Mouse (Mus musculus): Measurements from ENCODE around the gene Nme3.

Nme3 gene

DNA sequence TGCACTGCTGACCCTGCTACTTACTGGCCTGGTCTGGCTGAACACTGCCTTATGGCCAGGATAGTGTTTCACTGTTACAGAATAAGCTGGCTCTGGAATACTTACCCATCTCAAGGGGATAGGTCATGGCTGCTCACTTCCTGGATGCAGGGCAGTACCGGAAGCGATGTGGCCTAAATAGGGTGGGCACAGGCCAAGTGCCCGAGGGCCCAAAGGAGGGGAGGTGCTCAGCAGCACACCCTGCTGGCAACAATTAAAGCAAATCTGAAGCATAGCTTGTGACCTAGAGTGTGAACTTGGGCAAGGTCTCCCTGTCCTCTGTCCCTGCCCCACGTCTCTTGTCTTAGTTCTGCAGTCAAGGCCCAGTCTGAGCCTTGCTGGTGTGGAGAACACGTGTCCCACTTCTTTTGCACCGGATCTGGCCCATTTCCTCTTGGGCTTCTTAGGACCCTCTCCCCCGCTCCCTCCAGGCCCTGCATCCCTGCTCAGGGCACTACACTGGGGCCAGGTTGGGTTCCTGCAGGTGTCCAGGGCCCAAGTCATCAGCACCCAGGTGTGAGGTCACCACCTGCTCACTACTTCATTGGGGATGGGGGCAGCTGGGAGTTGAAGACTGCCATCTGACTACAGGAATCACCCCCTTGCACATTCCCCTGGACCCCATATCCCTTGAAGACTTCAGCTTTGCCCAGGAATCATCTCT is 14.4 kb upstream of the Nme3 start:
- in situ Hi-C loops (cut with MboI) = no loop called here

DNA sequence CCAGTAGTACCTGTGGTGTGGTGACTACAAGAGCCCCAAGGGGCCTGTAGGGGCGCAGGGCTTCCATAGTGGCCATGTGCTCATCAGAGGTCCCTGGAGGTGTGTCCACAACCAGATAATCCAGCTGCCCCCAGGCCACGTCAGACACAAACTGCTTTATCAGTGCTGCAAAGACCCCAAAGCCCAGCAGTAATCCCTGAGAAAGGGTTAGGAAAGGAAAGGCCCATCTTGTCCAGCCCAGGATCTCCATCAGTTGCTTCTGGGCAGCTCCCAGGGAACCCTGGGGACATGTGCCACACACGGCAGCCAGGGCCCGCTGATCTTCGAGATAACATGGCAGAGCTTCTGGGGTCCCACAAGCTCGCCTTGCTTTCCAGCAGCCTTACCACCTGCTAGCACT is 11.9 kb upstream of the Nme3 start:
- in situ Hi-C loops (cut with MboI) = no loop called here

DNA sequence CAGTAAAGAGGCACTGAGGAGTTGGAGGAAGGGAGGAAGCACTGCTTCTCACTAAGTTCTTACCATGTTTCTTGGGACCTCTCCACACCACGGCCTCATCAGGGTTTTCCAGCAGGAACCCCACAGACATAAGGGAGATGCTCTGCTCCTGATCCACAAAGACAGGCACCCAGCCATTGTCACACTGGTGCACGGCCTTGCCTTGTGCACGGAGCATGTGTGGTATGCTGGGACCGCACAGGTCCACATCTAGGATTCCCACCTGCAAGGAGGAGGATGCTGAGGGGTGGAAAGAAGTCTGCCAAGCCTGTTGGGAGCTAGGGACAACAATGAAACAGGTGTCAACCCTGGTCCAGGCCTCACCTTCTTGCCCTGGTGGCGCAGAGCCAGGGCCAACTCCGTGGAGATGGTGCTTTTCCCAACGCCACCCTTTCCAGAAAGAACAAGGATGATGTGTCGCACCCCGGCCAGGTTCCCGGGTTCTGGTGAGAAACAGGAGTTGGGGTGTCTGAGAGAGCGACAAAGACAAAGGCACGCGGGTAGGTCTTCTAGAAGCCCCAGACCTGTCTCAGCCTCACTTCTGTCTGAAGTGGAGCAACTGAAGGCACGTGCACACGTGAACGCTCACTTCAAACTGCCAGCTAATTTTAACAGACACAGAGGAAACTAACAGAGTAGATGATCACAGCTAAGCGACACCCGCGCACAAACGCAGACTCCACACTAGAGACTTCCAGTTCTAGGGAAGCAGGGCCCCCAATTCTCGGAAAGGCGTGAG is 10.8 kb upstream of the Nme3 start:
- in situ Hi-C loops (cut with MboI) = no loop called here

DNA sequence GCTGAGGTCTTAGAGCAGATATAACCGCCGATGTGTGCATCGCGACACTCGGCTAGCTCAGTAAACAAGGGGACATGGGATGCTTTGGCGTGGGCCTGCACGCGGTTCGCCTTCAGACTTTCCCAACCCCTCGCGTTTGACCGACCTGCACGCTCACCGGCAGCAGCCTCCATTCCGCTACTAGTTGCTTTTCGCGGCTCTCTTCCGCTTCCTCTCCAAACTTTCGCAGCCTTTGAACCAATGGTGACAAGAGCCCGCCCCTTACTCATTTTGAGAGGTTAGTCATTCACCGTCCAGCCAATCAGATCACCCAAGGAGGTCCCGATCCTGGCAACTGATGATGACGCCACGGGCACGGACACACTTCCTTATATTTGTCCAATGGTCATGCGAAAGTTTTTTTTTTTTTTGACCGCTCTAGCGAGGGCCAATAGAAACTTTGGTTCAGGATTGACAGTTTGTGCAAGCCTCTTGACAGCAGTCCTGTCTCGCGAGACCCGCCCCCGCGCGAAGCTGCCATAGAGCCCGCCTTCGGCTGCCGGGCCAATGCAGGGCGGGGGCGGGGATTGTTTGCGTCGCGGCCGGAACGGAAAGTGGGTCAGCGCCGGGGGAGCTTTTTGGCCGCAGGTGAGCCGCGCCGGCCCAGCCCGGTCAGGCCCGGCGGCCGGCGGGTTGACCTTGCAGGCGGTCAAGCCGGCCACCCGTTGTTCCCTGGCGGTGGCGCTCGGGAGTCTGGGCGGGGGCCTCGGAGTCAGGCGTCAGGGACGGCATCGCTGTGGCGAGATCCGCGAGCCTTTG is 10.0 kb upstream of the Nme3 start, which contains the start of the genes Nubp2 and Spsb3:
Gene Nubp2 (minus strand): TSS at position 216 of the 798 bp plus-strand sequence.
Gene Spsb3 (plus strand): TSS at position 510 of the 798 bp plus-strand sequence.
- in situ Hi-C loops (cut with MboI) = no loop called here

DNA sequence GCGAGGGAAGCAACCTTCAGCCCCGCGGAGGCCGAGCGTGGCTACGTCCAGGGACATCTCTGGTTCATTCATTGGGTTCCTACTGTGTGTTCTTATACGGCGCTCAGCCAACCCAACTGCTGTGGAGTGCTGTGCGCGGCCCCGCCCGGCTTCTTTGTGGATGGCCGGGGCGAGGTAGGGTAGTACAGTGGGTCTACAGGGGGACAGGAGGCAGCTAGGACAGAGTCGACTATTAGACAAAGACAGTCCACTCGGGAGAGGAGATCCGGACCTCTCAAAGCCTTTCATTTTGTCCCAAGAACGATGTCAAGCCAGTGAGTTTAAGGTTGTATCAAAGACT is 9.4 kb upstream of the Nme3 start:
- in situ Hi-C loops (cut with MboI) = no loop called here

DNA sequence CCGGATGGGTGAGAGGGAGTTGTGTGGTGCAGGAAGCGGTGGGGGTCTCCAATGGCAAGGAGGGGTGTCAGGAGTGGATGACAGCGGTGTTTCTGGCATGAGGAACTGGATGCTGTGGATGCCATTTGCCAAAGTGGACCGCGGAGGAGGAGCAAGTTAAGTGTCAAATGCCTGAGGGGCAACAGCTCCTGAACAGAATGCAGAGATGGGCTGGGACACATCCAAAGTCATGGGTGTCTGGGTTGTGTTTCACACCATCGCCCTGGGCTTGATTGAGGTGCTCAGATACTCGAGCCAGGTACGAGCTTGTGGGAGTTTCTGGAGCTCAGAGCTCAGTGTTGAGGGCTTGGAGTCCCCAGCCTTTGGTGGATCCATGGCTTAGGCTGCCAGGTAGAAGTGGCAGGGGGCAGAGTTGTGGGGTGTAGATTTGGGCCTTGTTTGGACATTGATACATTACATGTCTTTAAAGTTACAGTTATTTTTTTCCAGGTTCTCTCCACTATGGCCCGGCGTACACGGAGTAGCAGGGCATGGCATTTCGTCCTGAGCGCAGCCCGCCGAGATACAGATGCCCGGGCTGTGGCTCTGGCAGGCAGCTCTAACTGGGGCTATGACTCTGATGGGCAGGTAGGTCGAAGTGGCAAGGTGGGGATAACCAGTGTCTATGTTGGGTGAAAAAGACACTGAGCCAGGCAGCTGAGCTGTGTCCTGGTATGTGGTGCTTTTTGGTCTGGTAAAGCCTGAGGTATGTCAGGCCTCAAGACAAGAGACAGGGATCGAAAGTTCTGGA is 8.8 kb upstream of the Nme3 start:
- in situ Hi-C loops (cut with MboI) = no loop called here

DNA sequence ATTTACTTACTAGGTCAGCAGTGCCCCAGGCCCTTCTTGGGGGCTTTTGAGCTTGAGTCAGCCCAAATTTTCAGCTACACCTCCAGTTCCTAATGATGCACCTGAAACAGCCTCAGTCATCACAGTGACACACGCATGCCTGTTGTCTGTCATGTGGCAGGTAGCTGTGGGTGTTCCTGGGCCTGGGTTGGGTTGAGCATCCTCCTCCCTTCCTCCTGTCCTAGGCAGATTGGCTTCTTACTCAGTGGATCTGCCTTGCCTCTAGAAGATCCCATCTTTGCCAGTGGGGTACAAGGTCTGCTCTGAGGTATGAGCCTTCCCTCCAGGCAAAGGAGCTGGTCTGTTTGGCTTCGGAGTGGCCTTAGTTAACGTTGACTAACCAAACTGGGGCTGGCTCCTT is 7.4 kb upstream of the Nme3 start:
- in situ Hi-C loops (cut with MboI) = no loop called here

DNA sequence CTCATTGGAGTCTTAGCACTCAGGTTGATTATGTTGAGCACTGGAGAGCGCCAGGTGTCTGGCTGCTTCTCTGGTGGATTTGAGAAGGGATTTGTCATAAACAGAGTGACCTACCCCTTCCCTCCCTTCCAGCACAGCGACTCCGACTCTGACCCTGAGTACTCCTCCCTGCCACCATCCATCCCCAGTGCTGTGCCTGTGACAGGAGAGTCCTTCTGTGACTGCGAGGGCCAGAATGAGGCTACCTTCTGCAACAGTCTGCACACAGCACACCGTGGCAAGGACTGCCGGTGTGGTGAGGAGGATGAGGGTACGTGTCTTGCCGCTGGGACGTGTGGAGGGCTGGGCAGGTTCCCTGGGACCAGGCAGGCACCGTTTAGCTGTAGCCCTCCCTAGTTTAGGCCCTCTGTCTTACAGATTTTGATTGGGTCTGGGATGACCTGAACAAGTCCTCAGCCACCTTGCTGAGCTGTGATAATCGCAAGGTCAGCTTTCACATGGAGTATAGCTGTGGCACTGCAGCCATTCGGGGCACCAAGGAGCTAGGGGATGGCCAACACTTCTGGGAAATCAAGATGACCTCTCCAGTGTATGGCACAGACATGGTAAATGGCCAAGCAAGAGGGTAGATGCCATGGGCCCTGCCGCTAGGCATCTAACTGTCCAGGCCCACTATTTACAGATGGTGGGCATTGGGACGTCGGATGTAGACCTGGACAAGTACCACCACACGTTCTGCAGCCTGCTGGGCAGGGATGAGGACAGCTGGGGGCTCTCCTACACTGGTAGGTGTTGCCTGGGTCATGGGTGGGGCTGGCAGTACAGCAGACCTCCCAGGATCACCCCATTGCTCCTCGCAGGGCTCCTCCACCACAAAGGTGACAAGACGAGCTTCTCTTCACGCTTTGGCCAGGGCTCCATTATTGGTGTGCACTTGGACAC is 5.9 kb upstream of the Nme3 start:
- in situ Hi-C loops (cut with MboI) = no loop called here

DNA sequence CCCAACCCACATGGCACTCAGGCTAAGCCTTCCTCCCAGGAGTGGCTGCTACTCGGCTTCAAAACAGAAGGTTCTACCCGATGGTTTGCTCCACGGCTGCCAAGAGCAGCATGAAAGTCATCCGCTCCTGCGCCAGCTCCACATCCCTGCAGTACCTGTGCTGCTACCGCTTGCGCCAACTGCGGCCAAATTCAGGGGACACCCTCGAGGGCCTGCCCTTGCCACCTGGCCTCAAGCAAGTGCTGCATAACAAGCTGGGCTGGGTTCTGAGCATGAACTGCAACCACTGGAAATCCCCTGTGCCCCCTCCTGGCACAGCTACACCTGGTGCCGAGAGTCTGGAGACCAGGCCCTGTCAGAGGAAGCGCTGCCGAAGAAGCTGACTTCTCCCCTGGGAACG is 5.0 kb upstream of the Nme3 start:
- in situ Hi-C loops (cut with MboI) = no loop called here

DNA sequence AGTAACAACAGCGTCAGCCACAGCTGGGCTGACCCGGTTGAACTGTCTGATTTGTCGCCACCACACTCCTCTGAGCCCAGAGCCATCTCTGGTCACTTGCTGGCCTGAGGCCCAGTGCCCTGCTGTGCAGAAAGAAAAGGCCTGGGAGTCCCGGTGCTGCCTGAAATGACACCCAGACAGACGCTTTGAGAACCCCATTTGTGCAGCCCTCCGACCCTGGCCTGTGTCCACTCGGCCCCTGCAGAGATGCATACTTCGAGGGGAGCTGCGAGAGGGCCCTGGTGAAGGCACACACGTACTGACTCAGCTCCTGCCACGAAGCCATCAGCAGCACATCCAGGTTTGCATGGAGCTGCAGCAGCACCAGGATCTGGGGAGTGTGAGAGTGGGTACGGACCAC is 3.5 kb upstream of the Nme3 start:
- in situ Hi-C loops (cut with MboI) = no loop called here

DNA sequence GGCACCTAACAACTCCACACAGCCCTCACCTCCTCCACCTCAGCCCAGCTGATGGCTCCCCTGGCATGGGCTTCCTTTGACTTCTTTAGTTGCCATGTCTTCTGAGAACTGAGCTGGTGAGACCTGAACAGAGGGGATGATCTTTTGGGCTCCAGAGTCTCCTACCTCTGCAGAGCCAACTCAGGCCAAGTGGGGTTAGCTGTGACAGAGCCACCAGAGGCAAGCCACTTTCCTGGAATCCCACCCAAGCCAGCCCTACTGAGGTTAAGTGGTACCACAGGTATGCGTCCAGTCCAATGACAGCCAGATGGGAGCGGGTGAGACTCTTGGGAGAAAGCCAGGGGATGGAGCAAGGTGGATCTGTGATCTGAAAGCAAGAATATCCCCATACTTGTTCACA is 3.0 kb upstream of the Nme3 start:
- in situ Hi-C loops (cut with MboI) = no loop called here

DNA sequence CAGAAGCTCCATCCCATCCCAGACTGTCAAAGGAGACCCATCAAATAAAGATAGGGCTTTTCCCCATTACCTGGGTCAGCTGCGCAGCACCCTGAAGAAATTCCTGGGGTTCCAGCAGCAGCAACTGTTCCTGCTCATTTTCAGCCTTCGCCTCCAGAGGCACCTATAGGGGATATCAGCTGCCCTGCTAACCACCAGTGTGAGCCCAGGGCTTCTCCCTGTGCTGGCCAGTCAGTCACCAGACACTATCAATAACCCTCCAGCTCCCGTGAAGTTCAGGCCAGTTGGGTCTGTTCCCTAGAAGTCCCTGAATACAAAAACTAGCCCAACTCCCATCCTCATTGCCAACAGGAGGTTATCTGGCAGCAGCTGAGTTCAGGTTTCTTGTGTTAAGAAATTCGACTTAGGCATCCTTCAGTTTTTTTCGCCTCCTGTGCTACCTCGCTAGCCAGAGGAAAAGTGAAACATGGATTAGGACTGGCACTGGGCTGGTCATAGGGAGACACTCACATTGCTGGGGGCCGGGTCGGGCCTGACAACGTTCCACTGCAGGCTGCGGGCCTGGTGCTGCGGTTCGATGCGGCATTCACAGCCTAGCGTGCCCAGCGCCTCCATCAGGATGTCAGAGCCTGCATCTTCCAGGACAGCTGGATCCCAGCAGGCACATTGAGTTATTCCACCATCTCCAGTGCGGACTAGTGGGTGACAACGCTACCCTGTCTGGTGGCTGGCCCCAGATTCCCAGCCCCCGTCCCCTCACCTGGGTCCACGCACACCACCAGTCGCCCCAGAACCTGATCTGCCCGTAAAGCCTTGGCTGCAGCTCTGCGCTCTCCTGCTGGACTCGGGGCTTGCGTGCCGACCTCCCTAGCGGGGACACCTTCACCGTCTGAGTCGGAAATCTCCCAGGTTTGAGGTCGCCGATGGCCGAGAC is 2.0 kb upstream of the Nme3 start:
- in situ Hi-C loops (cut with MboI) = no loop called here

DNA sequence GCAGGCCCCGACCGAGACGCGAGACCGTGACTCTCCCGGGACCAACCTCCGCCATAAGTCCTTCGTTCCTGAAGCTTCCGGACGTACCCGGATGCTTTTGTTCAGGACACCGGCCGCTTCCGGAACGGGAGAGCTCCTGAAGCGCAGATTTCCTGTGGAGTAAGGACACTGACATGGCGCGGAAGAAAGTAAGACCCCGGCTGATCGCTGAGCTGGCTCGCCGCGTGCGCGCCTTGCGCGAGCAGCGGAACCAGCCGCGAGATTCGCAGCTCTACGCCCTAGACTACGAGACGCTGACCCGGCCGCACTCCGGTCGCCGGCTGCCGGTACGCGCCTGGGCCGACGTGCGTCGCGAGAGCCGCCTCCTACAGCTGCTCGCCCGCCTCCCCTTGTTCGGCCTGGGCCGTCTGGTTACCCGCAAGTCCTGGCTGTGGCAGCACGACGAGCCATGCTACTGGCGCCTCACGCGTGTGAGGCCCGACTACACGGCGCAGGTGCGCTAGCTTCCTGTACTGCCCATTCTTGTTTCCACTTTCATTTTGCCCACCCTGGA is 1.2 kb upstream of the Nme3 start, which contains the start of the genes Eme2 and Mrps34:
Gene Eme2 (minus strand): TSS at position 93 of the 553 bp plus-strand sequence.
Gene Mrps34 (plus strand): TSS at position 122 of the 553 bp plus-strand sequence.
- in situ Hi-C loops (cut with MboI) = no loop called here

DNA sequence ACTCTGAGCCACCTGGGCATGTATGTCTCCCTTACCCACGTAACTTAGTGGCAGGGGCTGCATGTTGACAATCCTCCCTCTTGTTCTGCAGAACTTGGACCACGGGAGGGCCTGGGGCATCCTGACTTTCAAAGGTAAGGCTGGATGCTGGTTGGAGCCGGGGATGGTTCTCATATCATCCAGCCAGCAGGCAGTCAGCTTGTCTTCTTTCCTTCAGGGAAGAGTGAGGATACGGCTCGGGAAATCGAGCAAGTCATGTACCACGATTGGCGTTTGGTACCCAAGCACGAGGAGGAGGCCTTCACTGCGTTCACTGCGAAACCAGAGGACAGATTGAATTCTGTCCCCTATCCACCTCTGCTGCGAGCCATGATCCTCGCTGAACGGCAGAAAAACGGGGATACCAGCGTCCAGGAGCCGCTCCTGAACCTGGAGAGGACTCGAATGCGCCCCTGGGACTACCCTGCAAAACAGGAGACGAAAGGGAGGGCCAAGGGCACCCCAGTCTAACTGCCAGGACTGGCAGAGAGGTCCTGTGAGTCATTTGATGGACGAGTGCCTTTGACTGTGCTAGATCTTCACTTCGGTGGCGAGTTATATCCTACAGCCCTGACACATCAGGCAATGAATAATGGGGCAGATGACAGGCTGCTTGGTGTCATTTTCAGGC is 594 bp upstream of the Nme3 start:
- in situ Hi-C loops (cut with MboI) = no loop called here

DNA sequence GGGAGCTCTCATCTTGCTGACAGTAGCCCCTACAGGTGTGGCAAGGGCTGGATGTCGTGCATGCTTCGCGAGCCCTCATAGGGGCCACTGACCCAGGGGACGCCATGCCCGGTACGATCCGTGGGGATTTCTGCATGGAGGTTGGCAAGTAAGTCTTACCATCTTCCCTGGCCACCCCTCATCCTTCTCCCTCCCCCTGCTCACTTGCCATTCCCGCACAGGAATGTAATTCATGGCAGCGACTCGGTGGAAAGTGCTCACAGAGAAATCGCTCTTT is 631 bp downstream of the Nme3 start:
- in situ Hi-C loops (cut with MboI) = no loop called here

DNA sequence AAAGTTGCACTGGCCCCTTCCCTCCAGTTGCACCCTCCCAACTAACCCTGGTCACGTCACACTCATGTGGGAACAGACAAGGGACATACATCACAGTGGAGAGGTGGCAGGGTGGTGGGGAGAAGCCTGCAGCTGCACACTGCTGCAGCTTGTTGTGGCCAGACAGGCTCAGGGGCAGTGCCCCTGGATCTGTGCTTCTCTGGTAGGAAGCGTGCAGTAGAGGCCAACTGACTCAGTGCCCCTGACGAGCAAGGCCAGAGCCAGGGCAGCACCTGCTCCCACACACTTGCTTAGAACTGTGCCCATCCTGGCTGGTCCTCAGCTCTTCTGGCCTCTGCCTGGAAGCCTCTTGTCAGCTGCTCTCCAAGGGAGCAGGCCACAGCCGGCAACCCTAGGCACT is 1.3 kb downstream of the Nme3 start:
- in situ Hi-C loops (cut with MboI) = no loop called here

DNA sequence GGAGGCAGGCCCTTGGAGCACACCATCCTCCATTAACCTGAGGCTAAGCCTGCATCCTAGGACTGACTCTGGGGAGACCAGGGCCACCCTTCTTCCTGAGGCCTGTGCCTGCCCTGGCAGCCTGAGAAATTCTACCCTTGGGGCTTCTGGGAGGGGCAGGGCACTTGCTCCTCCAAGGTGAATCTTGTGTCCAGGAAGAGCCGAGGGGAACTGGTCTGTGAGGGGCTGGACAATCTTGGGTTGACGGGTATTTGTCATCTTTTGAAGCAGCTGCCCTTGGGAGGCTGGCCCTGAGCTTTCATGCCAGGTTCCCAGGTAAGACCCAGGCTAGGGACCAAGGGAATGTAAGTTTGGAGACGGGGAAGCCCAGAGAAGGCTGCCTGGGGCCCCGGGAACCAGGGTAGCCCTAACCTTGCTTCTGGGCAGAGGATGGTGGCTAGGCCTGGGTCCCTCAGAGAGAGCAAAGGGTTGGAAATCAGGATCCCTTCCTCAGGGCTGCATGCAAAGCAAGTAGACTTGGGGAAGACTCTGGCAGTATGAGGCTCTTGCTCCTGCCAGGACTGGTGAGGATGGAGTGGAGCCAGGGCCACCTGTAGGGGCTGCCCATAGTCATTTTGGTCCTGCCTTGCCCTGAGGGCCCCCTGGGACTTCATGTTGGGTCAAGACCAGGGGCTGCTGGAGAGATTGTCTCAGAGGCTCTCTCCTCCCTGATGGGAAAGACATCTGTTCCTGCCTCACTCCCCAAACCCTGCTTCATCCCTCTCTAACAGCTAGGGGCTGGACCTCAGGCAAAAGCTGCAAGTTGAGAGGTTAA is 1.9 kb downstream of the Nme3 start:
- in situ Hi-C loops (cut with MboI) = no loop called here

DNA sequence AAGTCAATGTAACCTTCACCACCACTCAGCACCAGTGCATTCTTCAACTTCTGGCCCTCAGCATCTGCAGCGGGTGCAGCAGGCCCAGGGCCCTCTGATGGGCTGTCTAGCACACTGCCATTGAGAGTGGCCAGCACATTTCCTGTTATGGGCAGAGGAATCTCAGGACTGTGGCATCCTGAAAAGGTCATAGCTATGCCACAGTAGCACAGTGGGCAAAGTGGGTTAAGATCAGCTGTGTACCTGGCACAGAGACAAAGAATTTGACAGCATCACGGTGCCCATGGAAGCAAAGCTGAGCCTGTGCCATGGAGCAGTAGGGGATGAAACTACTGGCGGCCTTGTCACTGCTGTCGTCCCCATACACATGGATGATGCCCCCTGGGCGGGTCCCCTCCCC is 2.9 kb downstream of the Nme3 start:
- in situ Hi-C loops (cut with MboI) = no loop called here
